Mouse (Mus musculus) hindbrain, embryonic 14.5 days (tissue): Measurements from ENCODE around the gene Zfp526. TPM values are rescaled to one million over a fixed set of nuclear protein-coding genes. Genes with fewer than 3 reads are reported as not detected.
"Not testable (repeated sequence)": the region's sequence is repeated elsewhere in the genome, so short reads cannot be mapped to it uniquely, and the experiment has no call there.

Source experiments
- ATAC-seq: fragments of 200-750 bp; cut with Nextera tagmentation; 2 replicates; pipeline ENCODE4 v1.8.0; 2017; ENCODE audit warnings: moderate number of reproducible peaks, mild to moderate bottlenecking, moderate TSS enrichment, moderate library complexity; ENCODE audit not compliant: low FRiP score
- DNase-seq: peaks from one replicate; pipeline ENCODE4 v3.0.0-alpha.2; 2015; ENCODE audit warnings: low spot score
- H3K27ac ChIP-seq: fragments of 300-500 bp; sonication (generic); 2 replicates; pipeline ENCODE4 v1.5.1; 2014; ENCODE audit warnings: mild to moderate bottlenecking, moderate library complexity
- H3K27me3 ChIP-seq: fragments of 300-500 bp; sonication (generic); 2 replicates; pipeline ENCODE4 v1.6.1; 2014; ENCODE audit warnings: mild to moderate bottlenecking, low read length, mixed read lengths; ENCODE audit not compliant: control insufficient read depth, insufficient read depth
- H3K36me3 ChIP-seq: fragments of 300-500 bp; sonication (generic); replicated peaks from 2 replicates; pipeline ENCODE4 v1.6.1; 2014; ENCODE audit not compliant: control insufficient read depth, insufficient read depth
- H3K4me1 ChIP-seq: fragments of 300-500 bp; sonication (generic); replicated peaks from 2 replicates; pipeline ENCODE4 v1.6.1; 2014; ENCODE audit warnings: antibody characterized with exemption, low read length, mixed read lengths; ENCODE audit not compliant: control insufficient read depth, insufficient read depth
- H3K4me2 ChIP-seq: fragments of 300-500 bp; sonication (generic); replicated peaks from 2 replicates; pipeline ENCODE4 v1.6.1; 2014; ENCODE audit warnings: mild to moderate bottlenecking, moderate library complexity
- H3K4me3 ChIP-seq: fragments of 300-500 bp; sonication (generic); replicated peaks from 2 replicates; pipeline ENCODE4 v1.5.1; 2014; ENCODE audit warnings: mild to moderate bottlenecking, low read length
- H3K9ac ChIP-seq: fragments of 300-500 bp; sonication (generic); 2 replicates; pipeline ENCODE4 v1.6.1; 2014
- H3K9me3 ChIP-seq: fragments of 300-500 bp; sonication (generic); 2 replicates; pipeline ENCODE4 v1.6.1; 2016; ENCODE audit warnings: low read length; ENCODE audit not compliant: control insufficient read depth
- WGBS: fragments of 180-500 bp; shearing (Covaris S2); extraction: QIAGEN DNeasy Blood & Tissue Kit; methylation state at CpG from one replicate; pipeline ENCODE4 v1.1.7; 2014; 5-methylcytosine and 5-hydroxymethylcytosine counted together
- polyA plus RNA-seq: library from polyadenylated mRNA; unstranded; fragments of >200 nt; fragmentation: Nextera tagmentation; extraction: Ambion mirVana; gene quantifications from 2 replicates; pipeline ENCODE4 v1.2.1, GENCODE M21; 2014

The Zfp526 gene
- polyA plus RNA-seq, 1 experiment from 2014 or later = 2.4 TPM

DNA sequence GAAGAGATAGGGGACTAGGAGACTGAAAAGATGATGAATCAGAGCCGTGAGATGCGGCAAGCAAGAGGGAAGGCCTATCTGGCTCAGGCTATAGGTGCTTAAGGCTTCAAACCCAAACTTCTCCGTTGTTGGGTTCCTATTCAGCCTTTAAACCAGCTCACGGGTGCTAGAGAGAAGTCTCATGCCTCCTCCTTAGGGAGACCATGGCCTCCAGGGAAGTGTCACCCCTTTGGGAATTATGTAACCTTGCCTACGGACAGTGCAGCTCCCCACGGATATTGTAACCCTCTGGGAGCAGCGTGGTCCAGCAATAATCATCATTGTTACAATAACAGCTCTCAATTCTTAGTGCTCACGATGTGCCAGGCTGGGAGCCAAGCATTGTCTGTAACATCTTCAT lies 30.6 kb downstream of the Zfp526 start:
- no peaks in the 10 kb centered on the region for H3K9me3 ChIP-seq
- no peaks in the 10 kb centered on the region for H3K27me3 ChIP-seq
- H3K27ac ChIP-seq = peak overlapping the region; percentile 69
- H3K4me2 ChIP-seq = peak overlapping the region; percentile 100
- H3K4me3 ChIP-seq = peak overlapping the region; percentile 76
- H3K4me1 ChIP-seq = peaks cover 27% of the 10 kb centered on the region
- 11% methylated on average over 8 of the region's 8 CpGs for WGBS
- no peak for DNase-seq
- ATAC-seq = no peak
- H3K36me3 ChIP-seq = no peaks in the 10 kb centered on the region
- H3K9ac ChIP-seq = peak overlapping the region; percentile 41

DNA sequence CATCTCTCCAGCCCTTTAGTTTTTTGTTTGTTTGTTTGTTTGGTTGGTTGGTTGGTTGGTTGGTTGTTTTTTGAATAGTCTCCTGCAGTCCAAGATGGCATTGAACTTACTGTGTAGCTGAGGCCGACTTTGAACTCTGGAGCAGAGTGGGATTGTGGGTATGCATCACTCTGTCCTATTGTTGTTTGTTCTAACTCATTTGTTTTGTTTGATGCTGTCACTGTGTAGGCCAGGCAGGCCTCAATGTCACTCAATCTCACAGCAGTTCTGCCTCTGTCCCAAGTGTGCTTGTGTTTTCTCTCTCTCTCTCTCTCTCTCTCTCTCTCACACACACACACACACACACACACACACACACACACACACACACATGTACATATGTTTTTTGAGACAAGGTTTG lies 40.7 kb downstream of the Zfp526 start:
- Histone ChIP-seq H3K4me3 (no peak overlapping the region), H3K9me3 (no peaks in the 10 kb centered on the region), H3K4me1 (no peaks in the 10 kb centered on the region), H3K9ac (no peak overlapping the region), H3K27ac (no peak overlapping the region), H3K4me2 (no peak overlapping the region), H3K27me3 (no peaks in the 10 kb centered on the region), H3K36me3 (no peaks in the 10 kb centered on the region)
- no peak for ATAC-seq
- no peak for DNase-seq
- WGBS = 54% methylated on average over 1 of the region's 1 CpGs

DNA sequence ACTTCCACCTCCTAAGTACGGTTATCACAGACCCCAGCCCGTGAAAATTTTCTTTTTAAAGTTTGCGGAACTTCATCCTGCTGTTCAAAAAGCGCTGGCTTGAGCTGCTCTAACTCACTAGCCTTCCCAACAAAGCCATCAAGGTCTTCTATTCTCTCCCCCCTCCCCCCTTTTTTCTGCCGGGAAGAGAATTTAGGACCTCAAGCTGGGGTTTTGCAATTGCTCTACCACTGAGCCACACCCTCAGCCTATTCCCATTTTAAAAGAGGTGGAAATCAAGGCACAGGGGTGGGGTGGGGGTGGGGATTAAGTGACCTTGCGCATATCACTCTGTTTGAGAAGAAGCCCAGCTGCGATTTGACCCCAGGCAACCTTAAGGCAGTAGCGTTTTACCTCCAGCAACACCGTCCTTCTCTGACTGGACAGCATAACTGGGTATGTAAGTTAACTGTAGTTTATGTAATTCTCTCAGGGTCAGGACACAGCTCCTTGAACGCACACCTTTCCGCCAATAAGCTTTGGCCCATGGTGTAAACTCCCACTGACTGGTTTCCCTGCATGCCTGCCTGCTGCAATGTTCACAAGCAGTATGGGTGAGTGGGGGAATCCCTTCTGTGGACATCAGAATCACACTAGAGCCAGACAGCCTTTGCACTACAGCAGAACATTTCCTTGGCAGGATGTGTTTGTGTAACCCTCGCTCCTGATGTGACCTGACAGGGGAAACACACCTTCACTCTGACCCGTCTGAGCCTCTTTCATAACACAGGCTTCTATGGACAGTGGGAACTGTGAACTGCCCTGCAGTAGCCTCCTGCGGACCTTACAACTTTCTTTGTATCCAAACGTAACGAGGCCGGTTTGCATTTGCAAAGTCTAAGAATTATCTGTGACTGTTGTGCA lies 43.0 kb downstream of the Zfp526 start:
- Histone ChIP-seq H3K27ac (no peak overlapping the region), H3K4me1 (peaks cover 5% of the 10 kb centered on the region), H3K4me2 (no peak overlapping the region), H3K9ac (no peak overlapping the region; the same call in 1 of the 2 replicates), H3K4me3 (no peak overlapping the region), H3K9me3 (no peaks in the 10 kb centered on the region), H3K36me3 (no peaks in the 10 kb centered on the region), H3K27me3 (no peaks in the 10 kb centered on the region)
- 23% methylated on average over 17 of the region's 17 CpGs for WGBS
- DNase-seq = no peak
- ATAC-seq = no peak

DNA sequence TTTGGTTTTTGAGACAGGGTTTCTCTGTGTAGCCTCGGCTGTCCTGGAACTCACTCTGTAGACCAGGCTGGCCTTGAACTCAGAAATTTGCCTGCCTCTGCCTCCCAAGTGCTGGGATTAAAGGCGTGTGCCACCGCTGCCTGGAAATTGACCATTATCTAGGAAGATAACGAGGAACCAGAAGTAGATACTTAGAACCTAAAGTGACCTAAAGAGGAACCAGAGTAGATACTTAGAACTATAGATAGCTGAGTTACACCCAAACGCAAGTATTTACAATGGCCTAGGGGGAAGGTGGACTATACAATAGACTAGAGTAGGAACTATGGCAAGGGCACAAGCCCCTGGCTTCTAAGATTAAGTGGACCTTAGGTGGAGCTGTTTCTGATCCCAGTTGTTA lies 44.5 kb downstream of the Zfp526 start:
- H3K9ac ChIP-seq, H3K36me3 ChIP-seq, H3K27ac ChIP-seq, ATAC-seq, H3K27me3 ChIP-seq, H3K4me3 ChIP-seq, DNase-seq, H3K9me3 ChIP-seq, H3K4me2 ChIP-seq: not testable (repeated sequence)
- peaks cover 15% of the 10 kb centered on the region for H3K4me1 ChIP-seq
- 94% methylated on average over 5 of the region's 5 CpGs for WGBS

DNA sequence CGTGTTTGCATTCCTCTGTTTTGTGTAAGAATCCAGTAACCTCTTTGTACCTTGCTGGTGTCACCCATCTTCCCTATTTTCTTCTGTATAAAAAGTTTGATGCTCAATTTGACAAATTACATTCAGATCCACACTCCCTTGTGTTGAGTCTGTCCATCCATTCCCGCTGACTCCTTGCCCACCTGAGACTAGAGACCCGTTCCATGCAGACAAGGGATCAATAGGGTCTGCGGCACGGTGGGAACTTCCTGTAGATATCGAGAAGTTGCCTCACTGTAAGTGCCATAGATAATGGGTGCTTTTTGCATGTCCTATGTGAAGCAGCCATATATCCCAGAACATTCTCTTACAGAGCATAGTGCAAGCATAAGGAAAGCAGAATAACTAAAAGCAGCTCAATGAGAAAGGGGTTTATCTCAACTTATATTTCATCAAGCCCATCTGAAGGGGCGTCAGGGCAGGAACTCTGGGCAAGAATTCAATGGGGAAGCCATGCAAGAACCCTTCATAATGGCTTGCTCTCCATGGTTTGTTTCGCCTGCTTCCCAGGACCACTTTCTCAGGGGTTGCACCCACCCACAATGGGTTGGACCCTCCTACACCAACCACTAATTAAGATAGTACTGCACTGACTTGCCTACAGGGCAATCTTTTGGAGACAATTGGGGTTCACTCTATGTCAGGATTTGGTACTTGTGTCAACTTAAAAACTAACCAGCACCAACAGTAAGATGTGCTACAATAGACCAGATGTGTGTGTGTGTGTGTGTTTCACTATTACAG lies 45.1 kb downstream of the Zfp526 start:
- no peak for DNase-seq
- H3K27me3 ChIP-seq = no peaks in the 10 kb centered on the region
- peaks cover 15% of the 10 kb centered on the region for H3K4me1 ChIP-seq
- H3K9me3 ChIP-seq = no peaks in the 10 kb centered on the region
- H3K27ac ChIP-seq = no peak overlapping the region
- no peak for ATAC-seq
- H3K9ac ChIP-seq = 0 out of 2 replicates have a peak overlapping the region, but pooled peaks have one; percentile 58
- no peak overlapping the region for H3K4me3 ChIP-seq
- 89% methylated on average over 8 of the region's 8 CpGs for WGBS
- H3K36me3 ChIP-seq = peaks cover 2% of the 10 kb centered on the region
- peak overlapping the region; percentile 54; the same call in 1 of the 2 replicates for H3K4me2 ChIP-seq

DNA sequence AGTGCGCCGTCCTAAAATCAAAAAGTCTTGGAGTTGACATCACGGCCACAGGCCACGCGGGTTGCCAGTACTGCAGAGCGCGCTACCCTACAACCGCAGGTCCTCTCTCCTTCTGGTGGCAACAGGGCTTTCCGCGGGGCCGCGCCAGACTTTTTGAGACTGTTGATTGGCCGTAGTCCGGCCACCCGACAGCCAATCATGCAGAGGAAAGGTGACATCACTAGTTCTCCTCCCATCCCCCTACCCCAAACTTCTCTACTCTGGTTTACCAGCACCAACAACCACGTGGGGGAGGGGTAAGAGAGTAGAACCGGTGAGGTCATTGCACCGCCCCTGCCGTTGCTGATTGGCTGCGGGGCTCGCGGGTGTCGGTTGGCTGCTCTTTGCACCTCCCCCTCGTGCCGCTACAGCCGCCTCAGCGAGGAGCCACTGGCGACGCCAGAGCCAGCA lies 46.1 kb downstream of the Zfp526 start, which contains the start of gene Cic:
Cic (plus strand) TSS at position 404 of the 450 bp plus-strand sequence.
- Histone ChIP-seq H3K4me2 (peak within 1 kb of the TSS; percentile 89), H3K9me3 (no peaks in the 10 kb centered on the region), H3K36me3 (peaks cover 12% of the 10 kb centered on the region), H3K4me1 (peaks cover 15% of the 10 kb centered on the region), H3K27me3 (no peaks in the 10 kb centered on the region), H3K9ac (peak within 1 kb of the TSS; percentile 70), H3K27ac (peak within 1 kb of the TSS; percentile 92), H3K4me3 (peak within 1 kb of the TSS; percentile 52)
- DNase-seq (peak; percentile 99), ATAC-seq (peak; percentile 89)
- WGBS = under 1% methylated on average over 29 of the region's 29 CpGs

DNA sequence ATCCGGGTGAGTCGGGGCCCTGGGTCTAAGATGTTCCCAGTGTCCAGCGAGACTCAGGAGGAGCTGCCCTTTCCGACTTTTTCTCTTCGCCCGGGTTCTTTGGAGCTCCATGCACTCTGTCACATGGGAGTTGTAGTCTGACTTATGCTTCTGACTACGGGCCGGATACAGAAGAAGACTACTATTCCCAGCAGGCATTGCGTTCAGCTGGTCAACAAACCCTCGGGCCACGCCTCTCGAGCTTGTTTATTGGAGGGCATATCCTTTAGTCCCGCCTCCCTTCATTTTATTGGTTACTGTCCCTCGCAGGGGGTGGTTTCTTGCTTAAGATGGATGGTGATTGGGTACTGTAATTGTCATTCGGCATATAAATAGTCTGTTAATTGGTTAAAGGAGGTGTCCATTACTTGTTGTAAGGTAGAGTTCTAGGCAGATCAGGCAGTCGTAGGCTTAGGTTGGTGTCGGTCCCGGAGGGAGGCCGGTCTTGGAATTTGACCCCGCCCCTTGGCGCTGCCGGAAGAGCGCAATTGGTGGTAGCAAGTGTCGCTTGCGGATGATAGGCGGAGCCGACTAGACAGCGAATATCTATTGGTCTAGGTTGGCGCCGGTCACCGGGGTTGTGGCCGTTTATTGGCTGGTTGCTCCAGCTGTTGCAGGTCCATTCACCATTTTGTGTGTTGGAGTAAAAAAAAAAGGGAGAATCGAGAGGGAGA lies 46.7 kb downstream of the Zfp526 start:
- ATAC-seq = peak; percentile 95
- WGBS = under 1% methylated on average over 33 of the region's 33 CpGs
- H3K36me3 ChIP-seq = peaks cover 18% of the 10 kb centered on the region
- peaks cover 15% of the 10 kb centered on the region for H3K4me1 ChIP-seq
- peak; percentile 99 for DNase-seq
- no peaks in the 10 kb centered on the region for H3K27me3 ChIP-seq
- peak overlapping the region; percentile 52 for H3K4me3 ChIP-seq
- peak overlapping the region; percentile 92 for H3K27ac ChIP-seq
- H3K9me3 ChIP-seq = no peaks in the 10 kb centered on the region
- peak overlapping the region; percentile 89 for H3K4me2 ChIP-seq
- peak overlapping the region; percentile 70 for H3K9ac ChIP-seq

DNA sequence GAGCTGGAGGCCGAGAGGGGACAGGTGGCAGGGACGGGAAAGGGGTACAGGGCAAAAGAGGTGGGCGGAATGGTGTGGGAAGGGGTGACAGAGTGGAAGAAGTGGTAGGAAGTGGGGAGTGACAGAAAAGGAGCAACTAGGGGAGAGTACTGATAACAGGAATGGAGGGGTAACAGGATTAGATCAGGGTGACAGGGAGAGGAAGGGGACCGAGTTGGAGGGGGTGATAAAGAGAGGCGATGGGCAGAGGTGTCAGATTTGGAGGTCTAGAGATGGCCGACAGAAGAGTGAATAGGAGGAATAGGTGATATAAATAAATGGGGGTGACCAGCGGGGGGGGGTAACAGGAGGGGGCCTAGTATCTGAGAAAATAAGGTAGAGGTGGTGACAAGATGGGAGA lies 47.4 kb downstream of the Zfp526 start:
- no peak for ATAC-seq
- Histone ChIP-seq H3K4me1 (peaks cover 15% of the 10 kb centered on the region), H3K27me3 (no peaks in the 10 kb centered on the region), H3K9me3 (no peaks in the 10 kb centered on the region), H3K4me2 (peak overlapping the region; percentile 89), H3K27ac (peak overlapping the region; percentile 71), H3K9ac (peak overlapping the region; percentile 70), H3K36me3 (peaks cover 24% of the 10 kb centered on the region), H3K4me3 (peak overlapping the region; percentile 52)
- WGBS = 6% methylated on average over 7 of the region's 7 CpGs
- no peak for DNase-seq
